Mouse (Mus musculus): ENCODE measurements around the gene Myo18b.

DNA sequence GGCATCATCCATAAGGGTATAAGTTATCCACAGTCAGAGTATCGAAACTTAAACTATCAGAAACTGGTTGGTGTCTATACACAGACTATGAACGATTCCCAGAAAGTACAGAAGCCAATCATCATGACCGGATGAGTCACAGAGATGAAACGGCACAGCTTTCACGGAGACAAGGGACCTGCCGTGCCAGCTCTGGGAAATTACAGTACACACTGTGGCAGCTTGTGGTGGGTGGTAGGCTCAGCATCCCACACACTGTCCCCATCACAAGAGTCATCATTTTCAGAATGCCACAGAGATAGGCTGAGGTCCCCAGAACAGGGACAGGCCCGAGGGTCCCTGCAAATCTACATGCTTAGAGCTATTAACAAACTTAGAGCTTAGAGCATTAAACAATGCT lies 114.4 kb downstream of the Myo18b start:
- no peak for TF ChIP-seq CTCF (IDR thresholded peaks at IDR 0.05; ENCODE audit: control insufficient read depth, insufficient read depth, insufficient read length)
- TF ChIP-seq MYOD1 (IDR thresholded peaks at IDR 0.05; ENCODE audit: control insufficient read depth, insufficient read length, low read depth), result no peak
- TF ChIP-seq MAX (IDR thresholded peaks at IDR 0.05), result no peak
- TF ChIP-seq USF1 (IDR thresholded peaks at IDR 0.05; ENCODE audit: low read depth), result no peak
- TF ChIP-seq CEBPB (IDR thresholded peaks at IDR 0.05; ENCODE audit: low read depth), result no peak
